Mouse (Mus musculus) hindbrain, embryonic 11.5 days (tissue): ENCODE data around the gene Syde1. TPM values are rescaled to one million over a fixed set of nuclear protein-coding genes. Genes with fewer than 3 reads are reported as not detected.

ENCODE experiments used
- ATAC-seq: fragments of 200-750 bp; cut with Nextera tagmentation; 2 replicates; pipeline ENCODE4 v1.8.0; 2017; ENCODE audit warnings: mild to moderate bottlenecking, moderate TSS enrichment, moderate library complexity; ENCODE audit not compliant: low FRiP score
- DNase-seq: peaks from one replicate; pipeline ENCODE4 v3.0.0-alpha.2; 2015; ENCODE audit warnings: low spot score
- H3K27ac ChIP-seq: fragments of 300-500 bp; sonication (generic); 2 replicates; pipeline ENCODE4 v1.5.1; 2014; ENCODE audit warnings: mild to moderate bottlenecking, low read depth, low read length
- H3K27me3 ChIP-seq: fragments of 300-500 bp; sonication (generic); 2 replicates; pipeline ENCODE4 v1.6.1; 2014; ENCODE audit warnings: mild to moderate bottlenecking, low read length, moderate library complexity, mixed read lengths; ENCODE audit not compliant: control insufficient read depth, insufficient read depth
- H3K36me3 ChIP-seq: fragments of 300-500 bp; sonication (generic); 2 replicates; pipeline ENCODE4 v1.6.1; 2014; ENCODE audit warnings: mild to moderate bottlenecking, low read length, moderate library complexity, mixed read lengths; ENCODE audit not compliant: control insufficient read depth, insufficient read depth
- H3K4me1 ChIP-seq: fragments of 300-500 bp; sonication (generic); replicated peaks from 2 replicates; pipeline ENCODE4 v1.6.1; 2014; ENCODE audit warnings: low read length, mixed read lengths; ENCODE audit not compliant: control insufficient read depth, insufficient read depth
- H3K4me2 ChIP-seq: fragments of 300-500 bp; sonication (generic); replicated peaks from 2 replicates; pipeline ENCODE4 v1.6.1; 2014; ENCODE audit warnings: mild to moderate bottlenecking, low read depth, low read length
- H3K4me3 ChIP-seq: fragments of 300-500 bp; sonication (generic); 2 replicates; pipeline ENCODE4 v1.5.1; 2014; ENCODE audit warnings: low read depth, low read length
- H3K9ac ChIP-seq: fragments of 300-500 bp; sonication (generic); 2 replicates; pipeline ENCODE4 v1.6.1; 2014; ENCODE audit warnings: low read depth, low read length
- H3K9me3 ChIP-seq: fragments of 300-500 bp; sonication (generic); 2 replicates; pipeline ENCODE4 v1.6.1; 2016; ENCODE audit warnings: low read length; ENCODE audit not compliant: control insufficient read depth
- WGBS: fragments of 180-500 bp; shearing (Covaris S2); extraction: QIAGEN DNeasy Blood & Tissue Kit; methylation state at CpG from one replicate; pipeline ENCODE4 v1.1.7; 2014; 5-methylcytosine and 5-hydroxymethylcytosine counted together
- polyA plus RNA-seq: library from polyadenylated mRNA; unstranded; fragments of >200 nt; fragmentation: Nextera tagmentation; extraction: Ambion mirVana; gene quantifications from 2 replicates; pipeline ENCODE4 v1.2.1, GENCODE M21; 2014

The Syde1 gene
- polyA plus RNA-seq, 1 experiment from 2014 or later = 11.9 TPM

GRCm38 (mm10) chr10:78573226-78573625 is 18.5 kb downstream of the Syde1 start:
- DNase-seq = no peak

GRCm38 (mm10) chr10:78570897-78571296 is 20.9 kb downstream of the Syde1 start:
- WGBS = 75% methylated on average over 2 of the region's 2 CpGs
- Histone ChIP-seq H3K9ac (no peak overlapping the region), H3K27me3 (no peaks in the 10 kb centered on the region)

More at GRCm38 (mm10) chr10:78573226-78573625, 18.5 kb downstream of the Syde1 start:
- Histone ChIP-seq H3K36me3 (no peaks in the 10 kb centered on the region), H3K27ac (no peak overlapping the region), H3K4me3 (no peak overlapping the region), H3K27me3 (no peaks in the 10 kb centered on the region), H3K9me3 (no peaks in the 10 kb centered on the region), H3K4me1 (no peaks in the 10 kb centered on the region), H3K4me2 (no peak overlapping the region), H3K9ac (no peak overlapping the region)
- WGBS = 82% methylated on average over 3 of the region's 3 CpGs
- ATAC-seq = no peak

GRCm38 (mm10) chr10:78570416-78570815 is 21.3 kb downstream of the Syde1 start:
- Histone ChIP-seq H3K4me1 (no peaks in the 10 kb centered on the region), H3K9ac (no peak overlapping the region), H3K4me3 (no peak overlapping the region), H3K36me3 (no peaks in the 10 kb centered on the region), H3K27ac (no peak overlapping the region), H3K4me2 (no peak overlapping the region), H3K27me3 (no peaks in the 10 kb centered on the region), H3K9me3 (no peaks in the 10 kb centered on the region)
- 79% methylated on average over 6 of the region's 6 CpGs for WGBS
- no peak for ATAC-seq
- DNase-seq = no peak

More at GRCm38 (mm10) chr10:78570897-78571296, 20.9 kb downstream of the Syde1 start:
- no peaks in the 10 kb centered on the region for H3K9me3 ChIP-seq
- no peak for DNase-seq
- no peak overlapping the region for H3K4me2 ChIP-seq
- H3K4me3 ChIP-seq = no peak overlapping the region
- H3K36me3 ChIP-seq = no peaks in the 10 kb centered on the region
- no peak for ATAC-seq
- no peaks in the 10 kb centered on the region for H3K4me1 ChIP-seq
- H3K27ac ChIP-seq = no peak overlapping the region

GRCm38 (mm10) chr10:78569686-78570085 is 22.1 kb downstream of the Syde1 start:
- H3K4me2 ChIP-seq = no peak overlapping the region
- H3K27ac ChIP-seq = no peak overlapping the region
- no peaks in the 10 kb centered on the region for H3K27me3 ChIP-seq
- no peaks in the 10 kb centered on the region for H3K4me1 ChIP-seq
- H3K36me3 ChIP-seq = no peaks in the 10 kb centered on the region
- no peak overlapping the region for H3K4me3 ChIP-seq
- H3K9me3 ChIP-seq = no peaks in the 10 kb centered on the region
- ATAC-seq (no peak), DNase-seq (no peak)
- no peak overlapping the region for H3K9ac ChIP-seq
- 65% methylated on average over 3 of the region's 3 CpGs for WGBS

- Histone ChIP-seq H3K27ac (no peak overlapping the region), H3K4me2 (no peak overlapping the region), H3K9me3 (no peaks in the 10 kb centered on the region), H3K9ac (no peak overlapping the region), H3K4me1 (no peaks in the 10 kb centered on the region), H3K4me3 (no peak overlapping the region), H3K27me3 (no peaks in the 10 kb centered on the region), H3K36me3 (no peaks in the 10 kb centered on the region)
- ATAC-seq (no peak), DNase-seq (no peak)
- 80% methylated on average over 3 of the region's 3 CpGs for WGBS
Measured at GRCm38 (mm10) chr10:78569191-78569590, 22.6 kb downstream of the Syde1 start.

GRCm38 (mm10) chr10:78565070-78565469 is 26.7 kb downstream of the Syde1 start:
- Histone ChIP-seq H3K9ac (no peak overlapping the region), H3K4me2 (no peak overlapping the region), H3K36me3 (no peaks in the 10 kb centered on the region), H3K27ac (no peak overlapping the region), H3K27me3 (no peaks in the 10 kb centered on the region), H3K4me3 (no peak overlapping the region), H3K9me3 (no peaks in the 10 kb centered on the region), H3K4me1 (no peaks in the 10 kb centered on the region)
- no peak for ATAC-seq
- no peak for DNase-seq
- WGBS = 87% methylated on average over 1 of the region's 1 CpGs

- no peak overlapping the region for H3K9ac ChIP-seq
- no peaks in the 10 kb centered on the region for H3K9me3 ChIP-seq
- 67% methylated on average over 2 of the region's 2 CpGs for WGBS
- no peaks in the 10 kb centered on the region for H3K4me1 ChIP-seq
- no peak overlapping the region for H3K4me3 ChIP-seq
- DNase-seq (no peak), ATAC-seq (no peak)
- H3K27ac ChIP-seq = no peak overlapping the region
- no peak overlapping the region for H3K4me2 ChIP-seq
- H3K27me3 ChIP-seq = no peaks in the 10 kb centered on the region
- no peaks in the 10 kb centered on the region for H3K36me3 ChIP-seq
Measured at GRCm38 (mm10) chr10:78540943-78541342, 50.8 kb downstream of the Syde1 start.

Other genes starting within 250 kb of the Syde1 start
- gene Agpat3, start 239.5 kb downstream of the Syde1 start, polyA plus RNA-seq = 44.1 and 46.0 TPM in 2 replicates
- gene Rrp1, start 178.9 kb downstream of the Syde1 start, polyA plus RNA-seq = 225 and 242 TPM in 2 replicates
- gene Cstb, start 166.3 kb downstream of the Syde1 start, polyA plus RNA-seq = 115 and 117 TPM in 2 replicates
- 6.8 TPM in 2 replicates for gene Pdxk, start 127.0 kb downstream of the Syde1 start, polyA plus RNA-seq
- 0.15 TPM in 1 of 2 replicates, not detected in the other for gene Olfr1358, start 74.5 kb downstream of the Syde1 start, polyA plus RNA-seq
- 27.5 and 31.2 TPM in 2 replicates for gene Ilvbl, start 17.6 kb downstream of the Syde1 start, polyA plus RNA-seq
- not detected in 2 replicates for gene Olfr1357, start 26.1 kb upstream of the Syde1 start, polyA plus RNA-seq
- gene Casp14, start 126.3 kb upstream of the Syde1 start, polyA plus RNA-seq = not detected in 2 replicates
- not detected in 2 replicates for gene Ccdc105, start 161.1 kb upstream of the Syde1 start, polyA plus RNA-seq
- 0.63 and 1.2 TPM in 2 replicates for gene Slc1a6, start 188.5 kb upstream of the Syde1 start, polyA plus RNA-seq